Mouse (Mus musculus) T-helper 1 cell (primary cell): ENCODE measurements at regions not wholly inside any gene's neighbourhood (a gene's known extent, or its start where the extent isn't known, plus 50 kb on each side); places are given as distances from the start of the nearest gene placed in this dataset.

ENCODE experiments used
- in situ Hi-C: fragments of 300-600 bp; cut with MboI, MseI; formaldehyde crosslinking; loops from one replicate; pipeline ENCODE4 v1.15.1; 2025; ENCODE audit warnings: high pct_unique_total_duplicates

- in situ Hi-C loops, result no loop called here
Observed at GRCm38 (mm10) chr3:103504160-103504559, 70.9 kb upstream of the Syt6 start.

GRCm38 (mm10) chr3:103513411-103513810, 61.6 kb upstream of the Syt6 start:
- in situ Hi-C loops, result no loop called here

GRCm38 (mm10) chr3:103514061-103514460, 61.0 kb upstream of the Syt6 start:
- in situ Hi-C loops, result no loop called here

GRCm38 (mm10) chr3:103515946-103516345, 59.1 kb upstream of the Syt6 start:
- in situ Hi-C loops, result no loop called here

- in situ Hi-C loops, result no loop called here
Observed at GRCm38 (mm10) chr3:103517376-103518304, 57.4 kb upstream of the Syt6 start.

GRCm38 (mm10) chr3:103518624-103519023, 56.4 kb upstream of the Syt6 start:
- in situ Hi-C loops, result no loop called here
